Mouse (Mus musculus) C2C12 (cell line): ENCODE data around the gene 1600002K03Rik.

Source experiments
- CEBPB ChIP-seq: IDR thresholded peaks from one replicate; pipeline ENCODE4 v1.6.1; 2011; ENCODE audit warnings: low read depth, mild to moderate bottlenecking, control low read depth, moderate library complexity
- CTCF ChIP-seq: IDR thresholded peaks from one replicate; pipeline ENCODE4 v1.5.1; 2011; ENCODE audit not compliant: control insufficient read depth, insufficient read depth, insufficient read length
- MAX ChIP-seq: IDR thresholded peaks from one replicate; pipeline ENCODE4 v1.6.1; 2011; ENCODE audit warnings: mild to moderate bottlenecking, control low read depth
- MYOD1 ChIP-seq: IDR thresholded peaks from one replicate; pipeline ENCODE4 v1.6.1; 2011; ENCODE audit warnings: low read depth; ENCODE audit not compliant: control insufficient read depth, insufficient read length
- MYOG ChIP-seq: IDR thresholded peaks from one replicate; pipeline ENCODE4 v1.6.1; 2011; ENCODE audit not compliant: control insufficient read depth, insufficient read length; ENCODE audit errors: extremely low read depth
- USF1 ChIP-seq: IDR thresholded peaks from one replicate; pipeline ENCODE4 v1.6.1; 2011; ENCODE audit warnings: low read depth, mild to moderate bottlenecking, control low read depth, moderate library complexity

GRCm38 (mm10) chr10:80207201-80207600 is 34.5 kb downstream of the 1600002K03Rik start:
- TF ChIP-seq USF1 (no peak), CTCF (no peak), MAX (no peak), MYOD1 (no peak), CEBPB (no peak), MYOG (no peak)
